Mouse (Mus musculus) ES-E14 (cell line): ENCODE measurements around the gene Dtx3l.

ENCODE experiments used
- CHD2 ChIP-seq: IDR thresholded peaks from 2 replicates; pipeline ENCODE4 v1.6.1; 2014; ENCODE audit warnings: mild to moderate bottlenecking, low read depth, low read length, inconsistent platforms
- HCFC1 ChIP-seq: IDR thresholded peaks from 2 replicates; pipeline ENCODE4 v1.6.1; 2012; ENCODE audit warnings: low read length, inconsistent platforms, borderline replicate concordance; ENCODE audit not compliant: insufficient read depth
- MAFK ChIP-seq: IDR thresholded peaks from 2 replicates; pipeline ENCODE4 v1.6.1; 2014; ENCODE audit warnings: mild to moderate bottlenecking, low read depth, low read length, inconsistent platforms; ENCODE audit not compliant: insufficient read depth
- ZC3H11A ChIP-seq: IDR thresholded peaks from 2 replicates; pipeline ENCODE4 v1.6.1; 2012; ENCODE audit warnings: low read depth, mild to moderate bottlenecking, inconsistent platforms, low read length, borderline replicate concordance
- ZNF384 ChIP-seq: IDR thresholded peaks from 2 replicates; pipeline ENCODE4 v1.6.1; 2012; ENCODE audit warnings: low read depth, low read length, inconsistent platforms

- no peak for TF ChIP-seq CHD2
- TF ChIP-seq ZNF384 = no peak
- TF ChIP-seq ZC3H11A = no peak
- TF ChIP-seq MAFK = no peak
- TF ChIP-seq HCFC1 = no peak
These were observed 27.5 kb downstream of the Dtx3l start for GRCm38 (mm10) chr16:35911449-35911848.
